Mouse (Mus musculus): ENCODE measurements around the gene 1700021F05Rik.

1700021F05Rik gene

DNA sequence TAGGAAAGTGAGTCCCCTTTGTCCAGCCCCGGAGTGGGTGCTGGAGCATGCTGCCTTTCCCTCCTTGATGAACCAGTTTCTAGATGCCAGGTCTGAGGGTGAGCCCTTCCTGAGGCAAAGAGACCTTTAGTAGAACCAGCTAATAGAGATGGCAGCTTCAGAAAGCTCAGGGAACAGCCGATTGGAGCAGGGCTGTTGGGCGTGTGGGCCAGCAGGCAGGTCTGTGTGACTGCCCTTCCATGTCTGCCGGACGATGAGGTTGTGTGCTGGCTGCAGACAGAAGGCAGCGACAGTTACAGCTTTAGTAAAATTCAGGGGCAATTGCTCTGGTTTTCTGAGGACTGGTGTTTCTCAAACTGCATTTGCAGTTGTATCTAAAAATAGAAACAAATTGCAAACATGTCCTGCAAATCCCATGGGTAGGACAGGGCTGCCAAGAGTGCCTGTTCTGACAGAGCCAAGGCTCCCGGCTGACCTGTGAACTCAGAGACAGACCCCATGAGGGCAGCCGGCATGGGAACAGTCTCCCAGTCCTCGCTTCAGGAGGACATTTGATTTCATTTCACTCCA lies 57.3 kb downstream of the 1700021F05Rik start:
- DNase-seq (ENCODE audit: low read depth, low spot score): no peak

DNA sequence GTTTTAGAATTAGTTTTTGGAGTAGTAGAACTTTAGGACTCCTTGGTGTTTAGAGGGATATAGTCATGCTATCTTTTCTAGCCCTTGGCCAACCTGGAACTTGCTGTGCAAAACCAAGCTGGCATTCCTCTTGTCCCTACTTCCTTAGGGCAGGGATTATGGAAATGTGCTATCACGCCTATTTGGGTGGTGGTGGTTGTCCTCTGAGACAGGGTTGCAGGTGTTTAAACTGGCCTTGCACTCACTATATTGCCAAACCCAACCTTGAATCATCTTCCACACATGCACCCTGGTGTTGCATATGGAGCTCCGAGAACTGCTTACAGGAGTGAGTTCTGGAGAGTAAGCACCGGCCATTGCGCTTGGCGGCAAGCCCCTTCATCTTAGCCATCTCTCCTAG lies 58.8 kb downstream of the 1700021F05Rik start:
- DNase-seq (ENCODE audit: low read depth, low spot score): no peak

- DNase-seq (ENCODE audit: low read depth, low spot score): no peak
Measured at GRCm38 (mm10) chr10:43481179-43481578, 59.6 kb downstream of the 1700021F05Rik start.

DNA sequence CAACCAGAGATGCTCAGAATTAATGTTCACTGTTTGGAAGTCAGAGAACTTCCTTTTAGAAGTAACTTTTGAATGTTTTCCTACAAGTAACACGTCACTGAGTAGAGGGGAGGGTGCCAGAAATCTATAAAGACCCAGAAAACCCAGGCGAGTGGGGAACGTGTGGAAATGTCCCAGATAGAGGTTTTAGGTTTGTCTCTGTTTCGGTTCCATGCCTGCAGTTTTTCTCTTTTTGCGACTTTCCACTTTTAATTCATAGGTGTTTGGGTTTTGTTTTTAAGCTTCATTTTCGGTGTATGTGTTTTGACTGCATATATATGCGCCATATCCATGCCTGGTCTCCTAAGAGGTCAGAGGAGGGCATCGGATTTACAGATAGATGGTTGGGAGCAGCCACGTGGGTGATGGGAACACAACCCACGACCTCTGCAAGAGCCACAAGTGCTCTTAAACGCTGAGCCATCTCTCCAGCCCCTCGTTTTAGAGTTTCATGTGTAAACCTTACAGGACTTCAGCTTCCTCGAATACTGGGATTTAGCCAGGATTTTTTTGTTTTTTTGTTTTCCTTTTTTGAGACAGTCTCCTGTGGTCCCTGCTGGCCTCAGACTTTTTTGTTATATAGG lies 60.5 kb downstream of the 1700021F05Rik start:
- no peak for DNase-seq (ENCODE audit: low read depth, low spot score)

- peak; percentile 86 for DNase-seq (ENCODE audit: low read depth, low spot score)
Measured at GRCm38 (mm10) chr10:43479436-43480157, 61.2 kb downstream of the 1700021F05Rik start.

- DNase-seq (ENCODE audit: low read depth, low spot score): peak; percentile 76
Measured at GRCm38 (mm10) chr10:43478751-43479435, 61.9 kb downstream of the 1700021F05Rik start, which contains the start of gene Bend3. Gene Bend3, plus strand, starts transcription at chr10:43478831.

DNA sequence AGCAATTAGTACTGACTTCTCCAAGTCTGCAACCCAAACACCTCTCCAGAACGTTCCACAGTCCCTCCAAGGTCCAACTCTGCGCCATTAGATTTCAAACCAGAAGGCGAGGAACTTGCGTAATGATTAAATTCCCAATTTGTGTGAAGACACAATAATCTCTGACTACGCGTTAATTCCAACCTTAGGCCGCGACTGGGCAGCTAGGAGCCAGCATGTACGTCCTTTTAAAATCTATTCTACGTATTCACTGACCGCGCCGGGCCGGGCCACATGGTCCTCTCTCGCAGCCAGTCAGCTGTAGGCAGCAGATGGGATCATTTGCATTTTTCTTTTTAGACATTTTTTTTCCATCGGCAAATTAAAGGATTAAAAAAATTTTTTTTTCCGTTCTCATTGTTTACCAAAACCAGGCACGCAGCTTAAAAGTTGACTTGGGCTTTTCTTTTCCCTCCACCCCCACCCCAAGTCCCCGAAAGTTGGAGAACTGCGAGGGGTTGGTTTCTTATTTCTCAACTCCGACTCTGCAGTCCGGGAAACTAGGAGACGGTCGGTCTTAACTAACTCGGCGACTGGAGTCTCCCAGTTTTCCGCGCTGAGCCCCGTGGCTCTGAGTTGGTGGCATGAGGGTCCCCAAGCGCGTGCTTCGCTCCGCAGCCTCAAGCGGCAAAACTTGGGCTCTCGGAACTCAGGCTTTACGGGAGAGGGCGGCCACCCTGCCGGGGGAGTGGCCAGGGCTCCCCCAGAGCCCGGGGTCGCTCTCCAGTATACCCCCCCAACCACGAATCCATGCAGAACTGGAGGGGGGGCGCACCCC lies 62.7 kb downstream of the 1700021F05Rik start:
- DNase-seq (ENCODE audit: low read depth, low spot score): peak; percentile 59

DNA sequence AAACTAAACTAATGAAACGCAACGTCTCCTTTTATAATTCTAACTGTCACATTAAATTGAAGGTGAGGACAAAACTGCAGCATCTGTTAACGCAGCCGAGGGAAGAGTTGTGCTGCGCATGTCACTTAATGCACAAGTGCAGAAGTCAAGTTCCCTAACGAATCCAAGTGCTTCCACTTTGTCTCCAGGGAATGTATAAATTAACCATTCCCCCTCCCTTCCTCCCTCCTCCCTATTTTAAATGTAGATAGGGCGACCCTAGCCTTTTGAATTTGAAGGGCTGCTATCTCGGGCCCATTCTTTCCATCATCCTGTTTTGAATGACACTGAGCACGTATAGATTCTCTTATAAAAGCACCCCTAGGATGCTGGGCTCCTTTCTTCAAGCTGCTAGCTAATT lies 63.3 kb downstream of the 1700021F05Rik start:
- DNase-seq (ENCODE audit: low read depth, low spot score): peak; percentile 33

DNA sequence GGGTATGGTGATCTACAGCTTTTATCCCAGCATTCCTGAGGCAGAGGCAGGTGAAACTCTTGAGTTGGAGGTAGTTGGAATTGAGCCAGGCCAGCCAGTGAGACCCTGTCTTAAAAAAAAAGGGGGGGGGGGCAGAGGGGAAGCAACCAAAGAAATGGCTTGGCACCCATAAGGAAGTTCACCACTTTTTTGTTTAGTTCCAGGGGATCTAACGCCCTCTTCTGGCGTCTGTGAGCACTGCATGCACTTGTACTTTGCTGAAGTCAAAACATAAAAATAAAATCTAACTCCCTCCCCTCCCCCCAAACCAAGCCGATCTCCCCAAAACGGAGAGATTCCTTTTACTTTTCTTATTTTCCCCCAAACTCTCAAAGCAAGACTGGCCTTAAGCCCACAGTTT lies 65.4 kb downstream of the 1700021F05Rik start:
- peak; percentile 61 for DNase-seq (ENCODE audit: low read depth, low spot score)

All from brain, adult 2 months (tissue).